Mouse (Mus musculus): ENCODE data around the gene Hsd17b14.

Hsd17b14 gene

GRCm38 (mm10) chr7:45529461-45529860 lies 25.2 kb upstream of the Hsd17b14 start:
- no peak for DNase-seq (ENCODE audit: low spot score)

- DNase-seq (ENCODE audit: low spot score): no peak
Observed at GRCm38 (mm10) chr7:45530643-45531042, 24.1 kb upstream of the Hsd17b14 start.

- no peak for DNase-seq (ENCODE audit: low spot score)
Observed at GRCm38 (mm10) chr7:45535676-45536075, 19.0 kb upstream of the Hsd17b14 start.

DNA sequence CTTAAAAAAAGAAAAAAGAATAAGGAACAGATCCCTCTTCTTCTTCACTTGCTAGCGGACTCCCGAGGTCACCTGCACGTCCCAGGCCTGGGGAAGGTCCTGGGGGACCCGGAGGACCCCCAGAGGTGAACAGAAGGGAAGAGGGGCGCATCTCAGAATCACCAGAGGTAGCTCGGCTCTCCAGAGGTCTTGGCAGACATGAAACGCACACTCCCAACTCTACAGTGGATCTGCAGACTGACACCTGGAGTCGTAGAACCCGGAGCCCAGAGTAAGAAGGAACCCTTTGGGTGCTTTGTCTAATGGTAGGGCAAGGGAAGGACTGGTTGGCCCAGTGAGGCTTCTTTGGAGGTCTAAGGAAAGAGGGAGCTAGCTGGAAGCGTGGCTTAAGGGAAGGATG lies 17.1 kb upstream of the Hsd17b14 start:
- no peak for DNase-seq (ENCODE audit: low spot score)

- peak; percentile 81 for DNase-seq (ENCODE audit: low spot score)
Observed at GRCm38 (mm10) chr7:45538163-45539041, 16.3 kb upstream of the Hsd17b14 start.

GRCm38 (mm10) chr7:45539095-45539494 lies 15.6 kb upstream of the Hsd17b14 start:
- no peak for DNase-seq (ENCODE audit: low spot score)

GRCm38 (mm10) chr7:45540213-45540612 lies 14.5 kb upstream of the Hsd17b14 start:
- no peak for DNase-seq (ENCODE audit: low spot score)

- no peak for DNase-seq (ENCODE audit: low spot score)
Observed at GRCm38 (mm10) chr7:45544525-45544924, 10.2 kb upstream of the Hsd17b14 start.

DNA sequence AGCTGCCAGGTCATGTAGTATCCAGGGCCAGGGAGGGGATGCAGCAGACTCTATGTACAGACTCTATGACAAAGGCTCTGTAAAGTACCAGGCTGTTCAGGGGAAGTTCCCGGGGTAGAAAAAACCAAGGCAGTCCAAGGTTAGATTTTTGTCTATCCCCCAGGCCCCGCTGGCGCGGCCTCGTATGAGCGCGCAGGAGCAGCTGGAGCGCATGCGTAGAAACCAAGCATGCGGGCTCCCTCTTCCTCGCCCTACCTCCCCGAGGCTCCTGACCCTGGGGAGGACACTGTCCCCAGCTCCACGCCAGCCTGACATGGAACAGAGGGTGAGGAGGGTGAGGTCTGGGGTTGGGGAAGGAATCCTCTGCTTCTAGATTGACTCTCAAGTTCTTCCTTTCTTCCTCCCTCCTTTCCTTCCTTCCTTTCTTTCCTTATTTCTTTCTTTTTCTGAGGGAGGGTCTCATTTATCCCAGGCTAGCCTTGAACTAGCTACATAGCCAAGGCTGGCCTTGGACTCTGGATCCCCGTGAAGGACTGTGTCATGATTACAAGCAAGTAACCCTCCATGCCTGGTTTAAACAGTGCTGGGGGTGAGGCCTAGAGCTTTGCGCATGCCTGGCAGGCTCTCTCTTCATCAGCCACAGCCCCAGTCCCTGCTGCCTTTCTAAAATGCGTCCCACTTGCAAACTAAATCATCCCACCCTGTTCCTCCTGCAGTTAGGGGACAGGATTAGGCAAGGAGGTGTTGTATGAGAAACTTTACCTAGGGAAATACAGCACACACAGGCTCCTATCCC lies 4.9 kb upstream of the Hsd17b14 start:
- DNase-seq (ENCODE audit: low spot score): no peak

GRCm38 (mm10) chr7:45550821-45551511 lies 3.7 kb upstream of the Hsd17b14 start:
- DNase-seq (ENCODE audit: low spot score): no peak

GRCm38 (mm10) chr7:45551512-45551883 lies 3.2 kb upstream of the Hsd17b14 start:
- DNase-seq (ENCODE audit: low spot score): no peak

DNA sequence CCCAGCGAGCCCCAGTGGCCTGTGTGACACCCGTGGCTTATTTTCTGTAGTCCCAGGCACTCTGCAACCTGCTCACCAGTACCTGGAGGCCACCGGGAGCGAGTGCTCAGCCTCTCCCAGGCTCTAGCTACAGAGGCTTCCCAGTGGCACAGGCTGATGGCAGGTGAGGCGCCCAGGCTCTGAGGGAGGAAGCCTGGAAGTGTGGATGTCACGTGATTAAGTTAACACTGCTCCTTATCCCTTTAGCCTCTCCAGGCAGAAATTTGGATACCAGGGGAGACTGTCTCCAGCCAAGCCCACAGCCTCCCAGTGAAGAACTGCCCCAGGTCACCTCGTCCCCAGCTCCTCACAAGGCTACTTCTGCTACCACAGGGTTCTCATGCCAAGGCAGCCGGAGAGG lies 1.2 kb upstream of the Hsd17b14 start:
- DNase-seq (ENCODE audit: low spot score): no peak

DNA sequence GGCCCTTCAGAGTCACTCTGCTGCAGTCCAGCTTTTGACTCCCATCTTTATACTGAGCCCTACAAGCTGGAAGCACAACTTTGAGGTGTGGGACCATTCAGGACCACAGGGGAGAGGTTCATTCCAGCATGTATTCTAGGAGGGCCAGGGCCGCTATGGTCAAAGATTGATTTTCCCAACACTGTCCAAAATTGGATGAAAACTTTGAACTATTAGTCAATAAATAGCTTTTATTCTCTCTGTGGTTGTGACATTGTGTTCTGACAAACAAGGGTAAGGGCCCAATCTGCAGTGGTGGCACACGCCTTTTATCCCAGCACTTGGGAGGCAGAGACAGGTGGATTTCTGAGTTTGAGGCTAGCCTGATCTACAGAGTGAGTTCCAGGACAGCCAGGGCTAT lies 703 bp upstream of the Hsd17b14 start:
- no peak for DNase-seq (ENCODE audit: low spot score)

DNA sequence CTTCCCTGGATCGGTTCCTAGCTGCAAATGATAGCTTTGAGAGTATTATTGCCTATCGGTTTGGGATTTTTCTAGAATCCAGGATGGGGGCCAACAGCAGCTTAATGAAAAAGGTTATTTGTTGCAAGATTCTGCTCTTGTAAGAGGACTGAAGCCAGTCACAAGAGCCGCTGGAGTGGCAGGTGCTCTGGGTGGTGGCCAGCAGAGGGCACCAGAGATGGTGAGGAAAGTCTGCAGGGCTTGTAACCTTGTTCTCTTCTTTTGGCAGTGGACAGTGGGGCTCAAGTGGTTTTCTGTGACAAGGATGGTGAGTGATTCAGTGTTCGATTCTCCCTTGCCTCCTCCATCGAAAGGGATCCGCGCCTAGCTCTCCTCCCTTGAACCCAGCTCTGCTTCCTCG lies 1.1 kb downstream of the Hsd17b14 start:
- DNase-seq (ENCODE audit: low spot score): peak; percentile 89

DNA sequence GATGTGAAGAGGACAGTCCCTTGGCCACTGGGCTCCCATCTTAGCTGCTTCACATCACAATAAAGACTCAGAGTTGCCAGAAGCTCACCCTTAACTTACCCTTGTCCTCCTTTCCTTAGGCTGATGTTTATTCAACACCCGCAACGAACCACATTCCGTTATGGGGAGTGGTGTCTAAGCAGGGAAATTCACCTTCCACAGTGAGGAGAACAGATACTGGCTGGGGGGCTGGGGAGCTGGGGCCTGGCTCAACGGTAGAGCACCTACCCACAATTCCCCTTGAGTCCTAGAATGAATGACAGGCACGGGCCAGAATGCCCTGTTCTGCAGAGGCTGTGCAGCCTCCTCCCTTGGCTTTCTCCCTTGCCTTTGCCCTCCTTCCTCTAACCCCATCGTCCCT lies 4.2 kb downstream of the Hsd17b14 start:
- DNase-seq (ENCODE audit: low spot score): no peak

GRCm38 (mm10) chr7:45560241-45560640 lies 5.5 kb downstream of the Hsd17b14 start:
- no peak for DNase-seq (ENCODE audit: low spot score)

- peak; percentile 82 for DNase-seq (ENCODE audit: low spot score)
Observed at GRCm38 (mm10) chr7:45560843-45561623, 6.3 kb downstream of the Hsd17b14 start.

DNA sequence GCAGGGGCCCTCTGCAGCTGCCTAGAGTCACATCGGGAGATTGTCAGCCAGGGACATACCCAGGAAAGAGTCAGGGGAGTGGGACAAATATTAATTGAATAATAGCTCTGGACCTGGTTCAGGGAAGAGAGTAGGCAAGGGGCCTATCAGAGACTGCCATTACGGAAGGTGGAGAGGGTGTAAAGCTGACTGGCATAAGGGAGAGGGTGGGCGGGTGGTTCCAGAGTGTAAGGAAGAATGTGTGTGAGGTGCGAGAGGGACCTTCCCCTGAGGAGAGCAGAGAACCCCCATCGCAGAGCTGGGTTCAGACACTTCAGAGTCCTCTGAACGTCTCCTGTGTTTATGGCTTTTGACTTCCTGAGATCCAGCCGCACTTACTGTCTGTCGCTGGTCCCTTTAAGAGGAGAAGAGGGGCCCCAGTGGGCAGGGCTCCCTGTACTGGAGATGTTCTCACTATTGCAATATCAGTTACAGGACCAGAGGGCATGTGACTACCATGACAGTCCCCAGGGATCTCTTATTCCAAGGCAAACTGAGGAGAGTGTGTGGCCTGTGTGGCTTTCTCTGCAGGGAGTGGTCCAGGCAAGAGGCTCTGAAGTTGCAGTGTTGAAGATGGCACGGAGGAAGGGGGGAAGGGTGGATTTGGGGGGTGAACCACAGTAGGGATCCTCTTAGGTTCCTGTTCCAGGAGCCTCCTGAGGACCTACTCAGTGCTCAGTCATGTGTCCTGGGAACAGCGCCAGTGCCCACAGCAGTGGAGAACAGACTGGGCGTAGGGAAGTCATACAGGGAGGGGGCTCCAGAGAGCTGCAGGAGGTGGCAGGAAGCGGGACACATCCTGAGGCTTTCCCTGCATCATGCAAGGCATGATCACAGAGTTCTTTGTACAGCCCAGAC lies 7.2 kb downstream of the Hsd17b14 start:
- no peak for DNase-seq (ENCODE audit: low spot score)

DNA sequence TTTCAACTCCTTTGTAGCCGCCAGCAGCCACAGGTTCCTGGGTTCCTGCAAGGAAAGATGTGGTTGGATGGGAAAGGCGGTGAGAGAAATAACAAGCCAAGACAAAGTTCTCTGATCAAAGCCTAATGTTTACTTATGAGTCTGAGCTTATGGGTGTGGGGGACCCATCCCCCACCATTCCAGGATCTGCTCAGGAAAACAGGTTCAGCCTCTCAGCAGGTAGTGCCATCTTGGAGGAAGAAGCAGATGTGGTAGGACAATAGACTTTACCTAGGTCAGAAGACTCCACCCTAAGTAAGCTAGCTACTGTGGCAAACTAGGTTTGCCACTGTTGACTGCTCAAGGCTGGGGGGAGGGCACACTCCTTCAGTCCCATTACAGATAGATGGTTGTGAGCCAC lies 10.1 kb downstream of the Hsd17b14 start:
- no peak for DNase-seq (ENCODE audit: low spot score)

- DNase-seq (ENCODE audit: low spot score): no peak
Observed at GRCm38 (mm10) chr7:45565446-45565845, 10.8 kb downstream of the Hsd17b14 start.

All from retina, embryonic 14.5 days (tissue).